Mouse (Mus musculus) left cerebral cortex, postnatal 10 days (tissue): ENCODE measurements at regions not wholly inside any gene's neighbourhood (a gene's known extent, or its start where the extent isn't known, plus 50 kb on each side); places are given as distances from the start of the nearest gene placed in this dataset.

ENCODE experiments used
- DNase-seq, 2 experiments: peaks; one replicate each; pipeline ENCODE4 v3.0.0; 2021 to 2022; ENCODE audit warnings: low spot score in 2 of 2, mixed read lengths in 1 of 2; ENCODE audit errors: extremely low spot score in 1 of 2
- intact Hi-C: fragments of 180-260 bp; cut with DNase I; formaldehyde crosslinking; loops from one replicate; pipeline ENCODE4 v1.15.1; 2025

- intact Hi-C loops = no loop called here
- no peak for DNase-seq
Measured at GRCm38 (mm10) chr3:61849317-61849716, 483.6 kb upstream of the B430305J03Rik start.

DNA sequence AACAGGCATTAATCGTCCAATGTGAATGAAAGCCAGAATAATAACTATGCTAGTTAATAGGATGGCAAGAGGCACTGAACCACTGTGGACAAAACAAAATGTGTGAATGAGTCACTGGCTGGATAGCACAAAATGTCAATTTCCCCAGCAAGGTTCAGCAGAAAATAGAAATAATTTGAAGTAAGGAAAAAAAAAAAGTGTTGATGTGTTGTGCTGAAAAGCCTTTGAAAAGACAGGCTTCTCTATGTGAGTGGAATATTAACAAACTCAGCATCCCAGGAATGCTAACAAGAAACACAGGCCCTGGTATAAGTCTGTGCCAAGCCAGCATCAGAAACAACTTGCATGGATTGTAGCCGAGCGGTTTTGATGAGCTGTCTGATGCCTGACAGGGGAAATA is 481.0 kb upstream of the B430305J03Rik start:
- intact Hi-C loops = no loop called here

DNA sequence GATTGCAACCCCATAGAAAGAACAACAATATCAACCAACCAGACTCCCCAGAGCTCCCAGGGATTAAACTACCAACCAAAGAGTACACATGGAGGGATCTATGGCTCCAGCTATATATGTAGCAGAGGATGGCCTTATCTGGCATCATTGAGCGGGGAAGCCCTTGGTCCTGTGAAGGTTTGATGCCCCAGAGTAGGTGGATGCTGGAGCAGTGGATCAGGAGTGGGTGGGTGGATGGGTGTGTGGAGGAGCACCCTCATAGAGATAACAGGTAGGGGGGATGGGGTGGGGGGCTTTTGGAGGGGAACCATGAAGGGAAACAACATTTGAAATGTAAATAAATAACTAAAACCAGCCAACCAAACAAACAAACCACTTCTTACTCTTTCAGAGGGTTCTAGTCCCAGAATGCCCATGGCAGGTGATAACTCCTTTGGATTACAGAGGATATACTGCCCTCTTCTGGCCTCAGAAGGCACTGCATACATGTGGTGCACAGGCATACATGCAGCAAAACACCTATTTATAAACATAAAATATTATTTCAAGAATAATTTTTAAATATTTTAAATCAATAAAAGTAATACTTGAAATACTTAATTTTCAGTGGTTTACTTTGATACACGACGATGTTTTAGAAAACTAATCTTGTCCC is 473.7 kb upstream of the B430305J03Rik start:
- intact Hi-C loops = no loop called here
- peak in 1 of 2 experiments; percentile 23 for DNase-seq

More for the DNA sequence above, 481.0 kb upstream of the B430305J03Rik start:
- peak in 1 of 2 experiments; percentile 15 for DNase-seq

DNA sequence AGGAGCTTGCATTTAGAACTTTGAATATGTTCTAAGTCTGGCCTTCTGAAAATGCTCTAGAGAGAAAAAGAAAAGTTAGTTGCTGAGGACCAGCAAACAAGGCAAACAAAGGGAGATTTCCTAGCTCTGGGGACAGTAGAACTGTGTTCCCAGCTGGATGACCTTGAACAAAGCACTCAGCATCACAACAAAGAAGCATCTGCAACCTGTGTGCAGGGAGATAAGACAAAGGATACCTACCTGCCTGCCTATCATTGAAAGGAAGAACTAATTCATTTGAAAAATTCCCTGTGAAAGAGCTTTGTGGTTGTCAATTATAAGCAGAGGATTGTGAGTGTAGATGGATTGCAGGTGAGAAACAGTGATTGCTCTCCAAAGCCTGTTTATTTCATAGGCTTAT is 451.1 kb upstream of the B430305J03Rik start:
- intact Hi-C loops = no loop called here
- DNase-seq = no peak

- no peak for DNase-seq
- intact Hi-C loops = no loop called here
Measured at GRCm38 (mm10) chr3:61796021-61796420, 430.3 kb upstream of the B430305J03Rik start.

DNA sequence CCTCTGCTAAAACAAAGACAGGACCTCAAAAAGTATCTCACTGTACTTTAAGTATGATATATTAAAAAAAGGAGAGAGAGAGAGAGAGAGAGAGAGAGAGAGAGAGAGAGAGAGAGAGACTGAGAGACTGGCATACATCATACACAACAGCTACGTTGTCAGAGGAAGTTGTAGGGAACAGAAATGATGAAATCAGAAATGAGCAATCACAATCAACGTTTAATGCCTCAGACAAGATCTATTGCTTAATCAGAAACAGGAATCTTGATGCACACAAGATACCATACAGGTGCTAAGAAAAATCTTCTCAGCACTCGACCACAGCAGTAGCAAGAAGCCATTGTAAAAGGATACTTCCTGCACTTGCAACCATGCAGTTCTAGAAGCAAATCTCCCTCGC is 424.9 kb upstream of the B430305J03Rik start:
- intact Hi-C loops = no loop called here
- no peak for DNase-seq
